Mouse (Mus musculus) cerebellum, adult 2 months (tissue): Measurements from ENCODE around the gene Dapk2.

ENCODE experiments used
- CTCF ChIP-seq: fragments of 200-500 bp; IDR thresholded peaks from 2 replicates; pipeline ENCODE4 v1.5.1; 2011; ENCODE audit warnings: low read depth, mild to moderate bottlenecking, control low read depth, low read length, moderate library complexity, borderline replicate concordance; ENCODE audit not compliant: insufficient read depth
- POLR2A ChIP-seq: fragments of 200-500 bp; IDR thresholded peaks from 2 replicates; pipeline ENCODE4 v1.6.1; 2011; ENCODE audit warnings: low read length, control low read depth, borderline replicate concordance; ENCODE audit not compliant: insufficient read depth

- TF ChIP-seq CTCF (no peak), POLR2A (no peak)
Measured at GRCm38 (mm10) chr9:66271726-66272125, 113.7 kb downstream of the Dapk2 start.
